Mouse (Mus musculus) c-Kit-positive CD71-positive TER-119-positive erythroid progenitor cells, embryonic 14.5 days (primary cell): ENCODE results near the gene Dnajb8.

Source experiments
- DNase-seq: peaks from one replicate; pipeline ENCODE4 v3.0.0-alpha.2; 2013; ENCODE audit warnings: low spot score

Gene Dnajb8

GRCm38 (mm10) chr6:88290129-88290766 lies 68.2 kb downstream of the Dnajb8 start:
- no peak for DNase-seq

- DNase-seq = peak; percentile 40
Measured at GRCm38 (mm10) chr6:88292274-88292909, 70.3 kb downstream of the Dnajb8 start.

GRCm38 (mm10) chr6:88299491-88299890 lies 77.4 kb downstream of the Dnajb8 start:
- no peak for DNase-seq

GRCm38 (mm10) chr6:88301234-88301633 lies 79.2 kb downstream of the Dnajb8 start:
- no peak for DNase-seq
